Mouse (Mus musculus) cortical plate, adult 2 months (tissue): Measurements from ENCODE around the gene Il15ra.

Experiments
- CTCF ChIP-seq: fragments of 200-500 bp; IDR thresholded peaks from 2 replicates; pipeline ENCODE4 v1.5.1; 2011; ENCODE audit warnings: mild to moderate bottlenecking, control low read depth, low read length; ENCODE audit not compliant: insufficient read depth; ENCODE audit errors: extremely low read depth
- POLR2A ChIP-seq: fragments of 200-500 bp; IDR thresholded peaks from 2 replicates; pipeline ENCODE4 v1.6.1; 2011; ENCODE audit warnings: mild to moderate bottlenecking, low read length, control low read depth; ENCODE audit not compliant: insufficient read depth; ENCODE audit errors: extremely low read depth

DNA sequence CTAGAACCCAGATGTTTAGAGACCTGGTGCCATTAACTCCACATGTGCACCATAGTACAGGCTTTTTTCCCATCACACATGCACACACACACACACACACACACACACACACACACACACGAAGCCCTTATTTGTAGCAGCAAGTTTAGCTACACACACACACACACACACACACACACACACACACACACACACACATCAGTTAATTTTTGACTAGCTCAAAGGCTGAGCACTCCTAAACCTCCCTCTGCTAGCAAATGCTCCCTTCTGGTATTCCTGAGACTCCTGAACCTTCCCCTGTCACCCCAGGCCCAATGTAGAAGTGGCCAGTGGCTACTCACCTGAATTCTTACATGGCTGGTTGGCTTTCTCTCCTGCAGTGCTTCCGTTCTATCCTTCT is 11.0 kb upstream of the Il15ra start:
- TF ChIP-seq CTCF = no peak
- TF ChIP-seq POLR2A = no peak
